Mouse (Mus musculus): ENCODE measurements around the gene Lbhd2. TPM values are rescaled to one million over a fixed set of nuclear protein-coding genes. Genes with fewer than 3 reads are reported as not detected.

The Lbhd2 gene
- polyA plus RNA-seq, 1 experiment from 2014 or later, result 2.0 TPM

- Histone ChIP-seq H3K9ac (no peak overlapping the region), H3K4me2 (replicated peaks) (0 out of 2 replicates have a peak overlapping the region, but pooled peaks have one; percentile 37), H3K4me3 (replicated peaks) (no peak overlapping the region), H3K4me1 (replicated peaks) (peaks cover 54% of the 10 kb centered on the region), H3K9me3 (no peaks in the 10 kb centered on the region), H3K27ac (no peak overlapping the region), H3K27me3 (replicated peaks) (peaks cover 73% of the 10 kb centered on the region), H3K36me3 (no peaks in the 10 kb centered on the region)
- WGBS, result 17% methylated on average over 29 of the region's 29 CpGs
- ATAC-seq, result peak; percentile 60
Observed at GRCm38 (mm10) chr12:111425789-111426460, 19.3 kb downstream of the Lbhd2 start.

GRCm38 (mm10) chr12:111427438-111428113 lies 21.0 kb downstream of the Lbhd2 start:
- Histone ChIP-seq H3K9me3 (no peaks in the 10 kb centered on the region), H3K4me2 (replicated peaks) (no peak overlapping the region), H3K4me1 (replicated peaks) (peaks cover 56% of the 10 kb centered on the region), H3K9ac (no peak overlapping the region), H3K27me3 (replicated peaks) (peaks cover 68% of the 10 kb centered on the region), H3K4me3 (replicated peaks) (no peak overlapping the region), H3K36me3 (no peaks in the 10 kb centered on the region), H3K27ac (no peak overlapping the region)
- WGBS, result 49% methylated on average over 12 of the region's 12 CpGs
- no peak for ATAC-seq

GRCm38 (mm10) chr12:111428364-111428763 lies 21.8 kb downstream of the Lbhd2 start:
- H3K9ac ChIP-seq, result no peak overlapping the region
- H3K36me3 ChIP-seq, result no peaks in the 10 kb centered on the region
- H3K4me3 ChIP-seq (replicated peaks), result no peak overlapping the region
- peaks cover 60% of the 10 kb centered on the region for H3K27me3 ChIP-seq (replicated peaks)
- peaks cover 56% of the 10 kb centered on the region for H3K4me1 ChIP-seq (replicated peaks)
- 28% methylated on average over 8 of the region's 8 CpGs for WGBS
- no peak overlapping the region for H3K27ac ChIP-seq
- H3K9me3 ChIP-seq, result no peaks in the 10 kb centered on the region
- H3K4me2 ChIP-seq (replicated peaks), result 0 out of 2 replicates have a peak overlapping the region, but pooled peaks have one; percentile 75
- ATAC-seq, result no peak

- Histone ChIP-seq H3K27me3 (replicated peaks) (peaks cover 52% of the 10 kb centered on the region), H3K4me3 (replicated peaks) (peak overlapping the region; percentile 34), H3K4me2 (replicated peaks) (peak overlapping the region; percentile 75), H3K27ac (peak overlapping the region; percentile 30; the same call in 1 of the 2 replicates), H3K36me3 (no peaks in the 10 kb centered on the region), H3K4me1 (replicated peaks) (peaks cover 52% of the 10 kb centered on the region), H3K9ac (peak overlapping the region; percentile 36), H3K9me3 (no peaks in the 10 kb centered on the region)
- WGBS, result under 1% methylated on average over 40 of the region's 40 CpGs
- 0 out of 2 replicates have a peak, but pooled peaks have one; percentile 24 for ATAC-seq
Observed at GRCm38 (mm10) chr12:111428961-111429911, 22.6 kb downstream of the Lbhd2 start.

GRCm38 (mm10) chr12:111430049-111430867 lies 23.6 kb downstream of the Lbhd2 start:
- no peaks in the 10 kb centered on the region for H3K9me3 ChIP-seq
- H3K4me3 ChIP-seq (replicated peaks), result peak overlapping the region; percentile 34
- ATAC-seq, result no peak
- 27% methylated on average over 27 of the region's 27 CpGs for WGBS
- peak overlapping the region; percentile 36; the same call in 1 of the 2 replicates for H3K9ac ChIP-seq
- peaks cover 55% of the 10 kb centered on the region for H3K4me1 ChIP-seq (replicated peaks)
- H3K27me3 ChIP-seq (replicated peaks), result peaks cover 44% of the 10 kb centered on the region
- peak overlapping the region; percentile 75 for H3K4me2 ChIP-seq (replicated peaks)
- H3K27ac ChIP-seq, result peak overlapping the region; percentile 30
- no peaks in the 10 kb centered on the region for H3K36me3 ChIP-seq

GRCm38 (mm10) chr12:111430868-111431817 lies 24.5 kb downstream of the Lbhd2 start:
- Histone ChIP-seq H3K4me1 (replicated peaks) (peaks cover 48% of the 10 kb centered on the region), H3K27me3 (replicated peaks) (peaks cover 38% of the 10 kb centered on the region), H3K4me2 (replicated peaks) (0 out of 2 replicates have a peak overlapping the region, but pooled peaks have one; percentile 75), H3K9ac (0 out of 2 replicates have a peak overlapping the region, but pooled peaks have one; percentile 5), H3K27ac (peak overlapping the region; percentile 13; the same call in 1 of the 2 replicates), H3K36me3 (no peaks in the 10 kb centered on the region), H3K9me3 (no peaks in the 10 kb centered on the region), H3K4me3 (replicated peaks) (no peak overlapping the region)
- WGBS, result 40% methylated on average over 14 of the region's 14 CpGs
- ATAC-seq, result no peak

- H3K9me3 ChIP-seq, result no peaks in the 10 kb centered on the region
- H3K27ac ChIP-seq, result 0 out of 2 replicates have a peak overlapping the region, but pooled peaks have one; percentile 5
- peaks cover 37% of the 10 kb centered on the region for H3K27me3 ChIP-seq (replicated peaks)
- no peak overlapping the region for H3K4me3 ChIP-seq (replicated peaks)
- H3K36me3 ChIP-seq, result no peaks in the 10 kb centered on the region
- H3K4me1 ChIP-seq (replicated peaks), result peaks cover 48% of the 10 kb centered on the region
- WGBS, result 35% methylated on average over 4 of the region's 4 CpGs
- H3K9ac ChIP-seq, result no peak overlapping the region
- no peak overlapping the region for H3K4me2 ChIP-seq (replicated peaks)
- no peak for ATAC-seq
Observed at GRCm38 (mm10) chr12:111432097-111432496, 25.5 kb downstream of the Lbhd2 start.

- Histone ChIP-seq H3K9ac (no peak overlapping the region), H3K4me2 (replicated peaks) (no peak overlapping the region), H3K27ac (0 out of 2 replicates have a peak overlapping the region, but pooled peaks have one; percentile 44), H3K27me3 (replicated peaks) (peaks cover 32% of the 10 kb centered on the region), H3K36me3 (no peaks in the 10 kb centered on the region), H3K9me3 (no peaks in the 10 kb centered on the region), H3K4me3 (replicated peaks) (no peak overlapping the region), H3K4me1 (replicated peaks) (peaks cover 49% of the 10 kb centered on the region)
- ATAC-seq, result no peak
- 59% methylated on average over 5 of the region's 5 CpGs for WGBS
Observed at GRCm38 (mm10) chr12:111432751-111433331, 26.2 kb downstream of the Lbhd2 start.

GRCm38 (mm10) chr12:111434164-111434744 lies 27.6 kb downstream of the Lbhd2 start:
- Histone ChIP-seq H3K27me3 (replicated peaks) (peaks cover 22% of the 10 kb centered on the region), H3K4me1 (replicated peaks) (peaks cover 39% of the 10 kb centered on the region), H3K9ac (no peak overlapping the region), H3K9me3 (no peaks in the 10 kb centered on the region), H3K4me2 (replicated peaks) (no peak overlapping the region), H3K4me3 (replicated peaks) (no peak overlapping the region), H3K27ac (peak overlapping the region; percentile 40; the same call in 1 of the 2 replicates), H3K36me3 (no peaks in the 10 kb centered on the region)
- ATAC-seq, result no peak
- WGBS, result 28% methylated on average over 6 of the region's 7 CpGs

Data from intestine, embryonic 15.5 days (tissue).